Mouse (Mus musculus) MEL-GATA-1-ER (cell line): ENCODE data around the gene Tnrc6a.

Source experiments
- DNase-seq: peaks from one replicate; pipeline ENCODE4 v3.0.0-alpha.2; 2012; ENCODE audit warnings: low read depth; ENCODE audit errors: extremely low read depth

Gene Tnrc6a

GRCm38 (mm10) chr7:123124735-123125181, 1.1 kb downstream of the Tnrc6a start:
- no peak for DNase-seq

GRCm38 (mm10) chr7:123126056-123126455, 2.4 kb downstream of the Tnrc6a start:
- no peak for DNase-seq

- DNase-seq, result no peak
Observed at GRCm38 (mm10) chr7:123127301-123127700, 3.6 kb downstream of the Tnrc6a start.

GRCm38 (mm10) chr7:123127981-123128380, 4.3 kb downstream of the Tnrc6a start:
- DNase-seq, result no peak

- no peak for DNase-seq
Observed at GRCm38 (mm10) chr7:123129061-123129460, 5.4 kb downstream of the Tnrc6a start.

- DNase-seq, result no peak
Observed at GRCm38 (mm10) chr7:123130198-123130597, 6.5 kb downstream of the Tnrc6a start.

GRCm38 (mm10) chr7:123132401-123132800, 8.7 kb downstream of the Tnrc6a start:
- DNase-seq, result no peak

- DNase-seq, result no peak
Observed at GRCm38 (mm10) chr7:123134876-123135275, 11.2 kb downstream of the Tnrc6a start.

- DNase-seq, result no peak
Observed at GRCm38 (mm10) chr7:123135655-123136054, 12.0 kb downstream of the Tnrc6a start.

GRCm38 (mm10) chr7:123138001-123138400, 14.3 kb downstream of the Tnrc6a start:
- DNase-seq, result no peak

GRCm38 (mm10) chr7:123146141-123146846, 22.6 kb downstream of the Tnrc6a start:
- DNase-seq, result no peak

- no peak for DNase-seq
Observed at GRCm38 (mm10) chr7:123147787-123148186, 24.1 kb downstream of the Tnrc6a start.

- no peak for DNase-seq
Observed at GRCm38 (mm10) chr7:123148935-123149334, 25.2 kb downstream of the Tnrc6a start.

GRCm38 (mm10) chr7:123162346-123162745, 38.7 kb downstream of the Tnrc6a start:
- no peak for DNase-seq

GRCm38 (mm10) chr7:123167436-123167835, 43.8 kb downstream of the Tnrc6a start:
- DNase-seq, result no peak

GRCm38 (mm10) chr7:123169618-123170017, 45.9 kb downstream of the Tnrc6a start:
- DNase-seq, result no peak

- no peak for DNase-seq
Observed at GRCm38 (mm10) chr7:123172101-123172500, 48.4 kb downstream of the Tnrc6a start.

- no peak for DNase-seq
Observed at GRCm38 (mm10) chr7:123177215-123177614, 53.5 kb downstream of the Tnrc6a start.

GRCm38 (mm10) chr7:123181787-123182701, 58.4 kb downstream of the Tnrc6a start:
- no peak for DNase-seq

- no peak for DNase-seq
Observed at GRCm38 (mm10) chr7:123184891-123185290, 61.2 kb downstream of the Tnrc6a start.

GRCm38 (mm10) chr7:123186463-123186862, 62.8 kb downstream of the Tnrc6a start:
- no peak for DNase-seq

GRCm38 (mm10) chr7:123187246-123187645, 63.6 kb downstream of the Tnrc6a start:
- DNase-seq, result no peak
